Mouse (Mus musculus): ENCODE results near the gene Casp2.

DNA sequence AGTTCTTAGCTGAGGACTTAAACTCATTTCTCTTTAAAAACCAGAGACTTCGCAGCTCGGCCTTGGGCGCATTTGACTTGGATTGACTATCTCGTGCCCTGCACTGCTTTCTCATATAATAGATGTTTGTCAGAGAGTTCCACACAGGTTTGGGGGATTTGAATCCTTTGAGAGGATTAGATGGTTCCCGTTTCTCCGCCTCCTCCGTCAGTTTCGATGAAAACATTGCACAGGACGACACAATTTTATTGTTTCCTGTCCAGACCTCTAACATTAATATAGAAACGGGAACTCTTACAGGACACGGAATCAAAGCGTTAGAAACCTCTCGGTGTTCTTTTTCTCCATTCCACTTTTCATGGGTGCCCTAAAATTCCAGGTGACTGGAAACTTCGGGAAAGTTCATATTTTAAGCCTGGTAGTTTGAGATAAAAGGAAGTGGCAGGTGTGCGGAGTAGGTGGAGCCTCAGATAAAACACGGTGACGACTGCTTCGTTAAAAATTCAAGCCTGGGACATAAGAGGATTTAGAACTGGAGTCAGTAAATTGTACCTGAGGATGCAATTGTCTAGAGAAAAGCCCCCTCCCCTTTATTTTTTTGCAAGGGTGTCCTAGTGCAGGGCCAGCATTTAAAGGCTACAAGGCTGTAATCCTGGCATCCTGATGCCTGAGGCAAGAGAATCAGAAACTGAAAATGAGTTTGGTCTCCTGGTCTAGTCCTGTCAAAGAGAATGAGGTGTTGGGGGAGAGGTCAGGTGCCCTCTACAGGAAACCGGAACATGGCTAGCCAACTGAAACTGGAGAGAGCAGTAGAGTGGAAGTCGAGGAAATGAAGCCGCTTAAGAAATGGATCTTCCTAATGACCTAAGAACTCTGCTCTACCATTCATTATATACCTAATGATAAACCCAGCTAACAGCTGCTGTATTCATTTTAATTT lies 876 bp downstream of the Casp2 start:
- TF ChIP-seq CTCF (IDR thresholded peaks at IDR 0.05; ENCODE audit: extremely low read depth, insufficient read depth, low read length) (no peak), POLR2A (IDR thresholded peaks at IDR 0.05; ENCODE audit: extremely low read depth, insufficient read depth, low read length) (no peak)
